Mouse (Mus musculus) lung, embryonic 16.5 days (tissue): ENCODE measurements around the gene Mea1. TPM values are rescaled to one million over a fixed set of nuclear protein-coding genes. Genes with fewer than 3 reads are reported as not detected.

Source experiments
- ATAC-seq: fragments of 200-750 bp; cut with Nextera tagmentation; 2 replicates; pipeline ENCODE4 v1.8.0; 2017; ENCODE audit warnings: low read depth, mild to moderate bottlenecking, moderate library complexity
- H3K27ac ChIP-seq: fragments of 300-500 bp; sonication (generic); 2 replicates; pipeline ENCODE4 v1.5.1; 2014; ENCODE audit warnings: mild to moderate bottlenecking, control low read depth, low read length
- H3K27me3 ChIP-seq: fragments of 300-500 bp; sonication (generic); 2 replicates; pipeline ENCODE4 v1.6.1; 2014; ENCODE audit warnings: low read depth, low read length, mixed read lengths; ENCODE audit not compliant: control insufficient read depth, insufficient read depth
- H3K36me3 ChIP-seq: fragments of 300-500 bp; sonication (generic); 2 replicates; pipeline ENCODE4 v1.6.1; 2014; ENCODE audit warnings: low read length; ENCODE audit not compliant: control insufficient read depth, insufficient read depth
- H3K4me1 ChIP-seq: fragments of 300-500 bp; sonication (generic); replicated peaks from 2 replicates; pipeline ENCODE4 v1.6.1; 2014; ENCODE audit warnings: low read length, mixed read lengths; ENCODE audit not compliant: control insufficient read depth, insufficient read depth
- H3K4me2 ChIP-seq: fragments of 300-500 bp; sonication (generic); 2 replicates; pipeline ENCODE4 v1.6.1; 2014; ENCODE audit warnings: low read depth, low read length, control low read depth
- H3K4me3 ChIP-seq: fragments of 300-500 bp; sonication (generic); 2 replicates; pipeline ENCODE4 v1.5.1; 2014; ENCODE audit warnings: mild to moderate bottlenecking, low read length, control low read depth
- H3K9ac ChIP-seq: fragments of 300-500 bp; sonication (generic); 2 replicates; pipeline ENCODE4 v1.6.1; 2014; ENCODE audit warnings: low read length, control low read depth
- H3K9me3 ChIP-seq: fragments of 300-500 bp; sonication (generic); 2 replicates; pipeline ENCODE4 v1.6.1; 2016; ENCODE audit warnings: low read length; ENCODE audit not compliant: control insufficient read depth
- WGBS: fragments of 180-500 bp; shearing (Covaris S2); extraction: QIAGEN DNeasy Blood & Tissue Kit; methylation state at CpG from one replicate; pipeline ENCODE4 v1.1.7; 2014; 5-methylcytosine and 5-hydroxymethylcytosine counted together
- polyA plus RNA-seq: library from polyadenylated mRNA; unstranded; fragments of >200 nt; fragmentation: Nextera tagmentation; extraction: Ambion mirVana; gene quantifications from 2 replicates; pipeline ENCODE4 v1.2.1, GENCODE M21; 2015

Gene Mea1
- polyA plus RNA-seq, 1 experiment from 2014 or later, result 129 TPM

DNA sequence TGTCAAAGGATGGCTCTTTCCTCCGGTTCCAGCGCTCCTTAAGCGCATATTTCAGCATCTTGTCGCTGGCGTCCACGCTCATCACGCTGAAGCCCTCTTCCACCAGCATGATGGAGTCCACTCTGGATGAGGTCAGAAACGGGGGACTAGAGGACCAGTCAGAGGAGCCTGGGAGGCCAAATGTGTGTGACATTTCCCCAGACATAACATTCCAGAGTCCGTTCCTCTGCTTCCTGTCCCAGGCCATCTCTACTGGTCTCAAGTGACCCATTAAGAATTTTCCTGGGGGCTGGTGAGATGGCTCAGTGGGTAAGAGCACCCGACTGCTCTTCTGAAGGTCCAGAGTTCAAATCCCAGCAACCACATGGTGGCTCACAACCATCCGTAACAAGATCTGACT lies 48.7 kb downstream of the Mea1 start:
- H3K27ac ChIP-seq, result no peak overlapping the region
- peaks cover 16% of the 10 kb centered on the region; the same call in 1 of the 2 replicates for H3K27me3 ChIP-seq
- ATAC-seq, result no peak
- H3K4me1 ChIP-seq, result peaks cover 7% of the 10 kb centered on the region
- H3K4me3 ChIP-seq, result no peak overlapping the region
- 86% methylated on average over 11 of the region's 11 CpGs for WGBS
- H3K9ac ChIP-seq, result no peak overlapping the region
- peaks cover 5% of the 10 kb centered on the region; the same call in 1 of the 2 replicates for H3K36me3 ChIP-seq
- H3K9me3 ChIP-seq, result no peaks in the 10 kb centered on the region
- H3K4me2 ChIP-seq, result no peak overlapping the region

DNA sequence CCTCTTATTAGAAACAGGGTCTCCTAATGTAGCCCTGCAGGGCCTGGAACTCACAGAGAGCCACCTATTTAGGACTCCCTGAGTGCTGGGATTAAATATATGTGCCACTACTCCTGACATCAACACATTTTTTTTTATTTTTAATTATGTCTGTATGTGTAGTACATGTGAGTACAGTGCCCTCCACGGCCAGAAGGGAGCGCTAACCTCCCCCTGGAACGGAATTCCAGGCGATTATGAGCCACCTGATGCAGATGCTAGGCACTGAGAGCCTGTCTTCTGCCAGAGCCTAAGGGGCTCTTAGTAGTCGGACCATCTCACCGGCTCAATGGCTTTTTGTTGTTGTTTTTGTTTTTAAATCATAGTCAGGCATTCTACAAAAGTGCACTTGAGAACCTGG lies 49.4 kb downstream of the Mea1 start:
- no peak overlapping the region for H3K4me2 ChIP-seq
- 27% methylated on average over 6 of the region's 6 CpGs for WGBS
- H3K27me3 ChIP-seq, result peaks cover 16% of the 10 kb centered on the region; the same call in 1 of the 2 replicates
- no peak overlapping the region for H3K4me3 ChIP-seq
- peaks cover 5% of the 10 kb centered on the region; the same call in 1 of the 2 replicates for H3K36me3 ChIP-seq
- no peak overlapping the region for H3K27ac ChIP-seq
- no peaks in the 10 kb centered on the region for H3K9me3 ChIP-seq
- no peak overlapping the region for H3K9ac ChIP-seq
- ATAC-seq, result no peak
- H3K4me1 ChIP-seq, result peaks cover 7% of the 10 kb centered on the region

- Histone ChIP-seq H3K27me3 (peaks cover 16% of the 10 kb centered on the region; the same call in 1 of the 2 replicates), H3K4me2 (peak overlapping the region; percentile 58), H3K4me3 (peak overlapping the region; percentile 41), H3K9ac (peak overlapping the region; percentile 43; the same call in 1 of the 2 replicates), H3K4me1 (peaks cover 7% of the 10 kb centered on the region), H3K36me3 (peaks cover 4% of the 10 kb centered on the region; the same call in 1 of the 2 replicates), H3K9me3 (no peaks in the 10 kb centered on the region), H3K27ac (no peak overlapping the region)
- ATAC-seq, result no peak
- 40% methylated on average over 11 of the region's 11 CpGs for WGBS
Observed at GRCm38 (mm10) chr17:46728496-46728895, 49.9 kb downstream of the Mea1 start.

DNA sequence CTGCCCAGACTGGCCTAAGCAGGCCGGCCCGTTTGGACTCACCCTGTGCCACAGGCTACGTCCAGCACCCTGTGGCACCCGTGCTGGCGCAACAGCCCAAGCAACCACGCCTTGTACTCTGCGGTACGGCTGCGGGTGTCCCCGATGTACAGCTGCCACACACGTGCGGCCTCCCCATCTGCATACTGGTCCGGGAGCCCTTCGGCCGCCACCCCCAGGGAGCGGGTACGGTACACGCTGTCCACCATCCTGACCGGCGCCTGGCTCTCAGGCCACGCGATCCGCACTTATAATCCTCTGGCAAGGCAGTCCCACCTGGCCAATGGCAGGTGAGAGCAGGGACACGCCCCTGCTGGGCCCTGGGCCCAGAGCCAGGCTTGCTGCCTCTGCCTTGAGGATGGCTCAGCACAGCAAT lies 50.3 kb downstream of the Mea1 start, which contains the start of gene Gnmt:
TSS of gene Gnmt (minus strand) at position 265 of the 415 bp plus-strand sequence.
- Histone ChIP-seq H3K36me3 (peaks cover 3% of the 10 kb centered on the region; the same call in 1 of the 2 replicates), H3K9me3 (no peaks in the 10 kb centered on the region), H3K27me3 (peaks cover 16% of the 10 kb centered on the region; the same call in 1 of the 2 replicates), H3K9ac (peak within 1 kb of the TSS; percentile 43; the same call in 1 of the 2 replicates), H3K27ac (no peak within 1 kb of the TSS), H3K4me1 (peaks cover 7% of the 10 kb centered on the region), H3K4me2 (peak within 1 kb of the TSS; percentile 58), H3K4me3 (peak within 1 kb of the TSS; percentile 41)
- peak; percentile 64 for ATAC-seq
- 13% methylated on average over 24 of the region's 24 CpGs for WGBS

Other genes starting within 250 kb of the Mea1 start
- 3.3 and 8.2 TPM in 2 replicates for gene Crip3, start 249.9 kb upstream of the Mea1 start, polyA plus RNA-seq
- 0.28 TPM in 1 of 2 replicates, not detected in the other for gene Slc22a7, start 240.3 kb upstream of the Mea1 start, polyA plus RNA-seq
- 0.03 and 0.05 TPM in 2 replicates for gene Ttbk1, start 191.1 kb upstream of the Mea1 start, polyA plus RNA-seq
- 33.4 and 37.2 TPM in 2 replicates for gene Dnph1, start 182.1 kb upstream of the Mea1 start, polyA plus RNA-seq
- 4.0 and 4.1 TPM in 2 replicates for gene Cul9, start 132.4 kb upstream of the Mea1 start, polyA plus RNA-seq
- 6.1 and 6.5 TPM in 2 replicates for gene Srf, start 122.6 kb upstream of the Mea1 start, polyA plus RNA-seq
- gene Ptk7, start 49.3 kb upstream of the Mea1 start, polyA plus RNA-seq, result 141 and 143 TPM in 2 replicates
- 27.6 and 30.8 TPM in 2 replicates for gene Klc4, start 32.8 kb upstream of the Mea1 start, polyA plus RNA-seq
- 93.0 and 97.4 TPM in 2 replicates for gene Mrpl2, start 32.6 kb upstream of the Mea1 start, polyA plus RNA-seq
- 49.1 and 50.8 TPM in 2 replicates for gene Cul7, start 28.5 kb upstream of the Mea1 start, polyA plus RNA-seq
- 51.4 and 51.6 TPM in 2 replicates for gene Rrp36, start 4.4 kb upstream of the Mea1 start, polyA plus RNA-seq
- 115 TPM in 2 replicates for gene Klhdc3, start 2.1 kb downstream of the Mea1 start, polyA plus RNA-seq
- 90.7 and 94.7 TPM in 2 replicates for gene Ppp2r5d, start 26.3 kb downstream of the Mea1 start, polyA plus RNA-seq
- gene Pex6, start 32.7 kb downstream of the Mea1 start, polyA plus RNA-seq, result 22.1 and 24.2 TPM in 2 replicates
- gene Gnmt, start 50.4 kb downstream of the Mea1 start, polyA plus RNA-seq, result 2.5 and 5.2 TPM in 2 replicates
- gene Cnpy3, start 73.4 kb downstream of the Mea1 start, polyA plus RNA-seq, result 79.0 and 80.1 TPM in 2 replicates
- gene Ptcra, start 84.9 kb downstream of the Mea1 start, polyA plus RNA-seq, result 2.8 and 7.1 TPM in 2 replicates
- gene 2310039H08Rik, start 93.8 kb downstream of the Mea1 start, polyA plus RNA-seq, result 59.5 and 60.2 TPM in 2 replicates
- gene Rpl7l1, start 103.9 kb downstream of the Mea1 start, polyA plus RNA-seq, result 141 and 154 TPM in 2 replicates
- gene Bicral, start 179.7 kb downstream of the Mea1 start, polyA plus RNA-seq, result 3.3 and 4.4 TPM in 2 replicates
- gene Tbcc, start 211.9 kb downstream of the Mea1 start, polyA plus RNA-seq, result 38.6 and 40.8 TPM in 2 replicates
- not detected in 2 replicates for gene Prph2, start 231.7 kb downstream of the Mea1 start, polyA plus RNA-seq